Mouse (Mus musculus): ENCODE results near the gene Inhbe.

The Inhbe gene

DNA sequence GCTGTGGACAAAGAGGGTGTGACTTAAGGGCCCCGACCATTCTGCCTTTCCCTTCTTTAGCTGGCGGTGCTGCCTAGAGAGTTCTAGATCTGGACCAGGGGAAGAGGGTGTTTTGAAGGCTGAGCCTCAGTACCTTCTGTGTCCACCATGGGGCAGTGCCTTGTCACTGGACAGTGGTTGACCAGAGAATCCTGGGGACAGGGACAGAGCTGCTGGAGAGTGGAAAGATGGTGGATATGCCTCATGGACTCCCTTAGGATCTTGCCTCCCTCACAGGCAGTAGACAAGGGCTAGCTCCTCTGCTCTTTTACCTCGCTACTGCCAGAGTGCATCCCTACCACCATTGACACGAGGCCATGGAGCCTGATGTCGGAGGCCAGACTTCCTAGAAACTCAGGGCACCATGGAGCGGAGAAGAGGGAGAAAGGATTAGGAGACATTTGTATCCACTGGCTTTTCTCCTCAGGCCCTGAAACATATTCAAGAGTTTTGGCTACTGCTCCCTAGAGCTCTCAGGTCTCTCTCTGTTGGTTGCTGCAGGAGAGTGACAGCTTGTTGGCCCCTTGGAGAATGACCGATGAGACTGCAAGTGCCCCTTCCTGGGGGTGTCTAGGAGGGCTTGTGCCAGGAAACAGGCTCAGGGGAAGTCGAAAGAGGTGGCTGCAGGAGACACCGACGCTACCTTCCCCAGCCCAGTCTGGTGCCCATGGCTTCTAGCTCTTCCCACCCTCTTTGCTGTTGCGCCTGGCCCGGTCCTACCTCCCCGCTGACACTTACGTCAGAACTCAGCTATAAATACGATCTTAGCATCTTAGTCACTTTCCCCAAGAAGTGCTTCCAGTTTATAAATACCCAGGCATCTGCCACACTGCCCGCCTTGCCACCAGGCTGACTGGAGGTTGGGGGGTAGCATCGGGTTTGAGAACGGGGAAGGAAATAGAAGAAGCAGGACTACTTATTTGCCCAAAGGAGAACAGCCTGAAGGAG, at the start of gene Inhbe:
Inhbe (minus strand) TSS at position 503 of the 987 bp plus-strand sequence.
- no peak for DNase-seq (ENCODE audit: low spot score)

DNA sequence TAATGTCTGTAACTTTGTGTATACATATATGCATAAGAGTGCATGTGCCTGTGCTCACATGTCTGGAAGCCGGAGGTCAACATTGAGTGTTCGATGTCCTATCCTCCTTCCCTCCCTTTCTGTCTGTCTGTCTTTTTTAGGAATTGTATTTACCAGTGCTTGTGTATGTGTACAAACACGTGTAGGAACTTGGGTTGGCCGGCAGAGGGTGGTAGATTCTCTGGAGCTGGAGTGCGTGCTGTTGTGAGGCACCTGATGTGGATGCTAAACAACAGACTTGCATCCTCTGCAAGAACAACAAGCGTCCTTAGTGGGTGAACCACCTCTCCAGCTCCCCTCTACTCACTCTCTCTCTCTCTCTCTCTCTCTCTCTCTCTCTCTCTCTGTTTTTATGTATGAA, 37.6 kb upstream of the Inhbe start:
- no peak for DNase-seq (ENCODE audit: low spot score)

DNA sequence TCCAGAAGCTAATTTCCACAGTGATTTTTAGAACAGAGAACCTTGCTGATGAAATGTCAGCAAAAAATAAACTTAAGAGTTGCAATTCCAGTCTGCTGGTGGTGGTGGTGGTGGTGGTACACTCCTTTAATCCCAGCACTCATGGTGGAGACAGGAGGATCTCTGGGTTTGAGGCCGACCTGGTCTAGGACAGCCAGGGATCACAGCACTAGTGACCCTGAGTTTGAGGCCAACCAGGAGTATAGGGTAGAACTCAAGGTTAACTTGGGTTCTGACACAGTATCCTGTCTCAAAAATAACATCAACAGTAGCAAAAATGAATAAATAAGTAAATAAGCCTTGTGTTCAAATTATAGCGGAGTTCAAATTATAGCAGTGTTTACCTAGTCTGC, 27.5 kb upstream of the Inhbe start:
- no peak for DNase-seq (ENCODE audit: low spot score)

DNA sequence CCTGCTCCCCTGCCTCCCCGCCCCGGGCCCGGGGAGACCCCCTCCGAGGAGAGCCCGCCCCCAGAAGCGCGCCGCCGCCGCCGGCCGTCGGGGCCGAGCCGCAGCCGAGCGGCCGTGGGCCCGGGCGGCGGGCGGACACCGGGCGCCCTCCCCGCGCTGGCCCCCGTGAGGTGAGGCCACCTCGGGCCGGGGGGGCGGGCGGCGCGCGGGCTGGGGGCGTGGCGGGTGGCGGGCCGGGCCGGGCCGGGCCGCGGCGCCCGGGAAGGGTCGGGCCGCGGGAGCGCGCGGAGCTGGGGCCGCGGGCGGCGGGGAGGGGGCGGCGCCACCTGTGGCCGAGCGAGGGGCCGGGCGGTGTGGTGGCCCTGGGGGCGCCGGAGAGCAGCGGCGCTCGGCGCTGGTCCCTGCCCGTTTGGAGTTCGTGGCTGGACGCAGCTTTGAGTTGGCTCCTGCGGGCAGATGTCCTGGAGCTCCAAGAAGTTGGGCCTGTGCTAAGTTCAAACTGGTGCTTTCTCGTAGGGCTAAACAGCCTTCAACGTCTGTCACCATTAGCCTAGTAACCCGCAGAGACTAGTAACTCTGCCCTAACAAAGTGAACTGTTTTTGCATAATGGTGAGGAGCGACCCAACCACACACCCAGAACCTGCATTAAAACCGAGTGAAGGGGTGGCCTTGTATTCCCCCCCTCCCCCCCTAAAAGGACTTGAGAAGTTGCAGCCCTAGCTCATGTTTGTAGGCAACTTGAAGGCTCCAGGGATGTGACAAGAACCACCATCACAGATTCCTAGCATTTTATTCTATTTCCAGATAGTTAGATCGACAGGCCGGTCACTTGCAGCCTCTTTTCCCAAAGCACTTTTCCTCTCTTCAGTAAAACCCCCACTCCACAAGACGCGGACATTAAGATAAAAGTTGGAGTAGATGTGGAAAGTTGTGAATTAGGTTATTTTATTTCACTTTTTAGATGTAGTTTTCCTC, 26.8 kb upstream of the Inhbe start:
- peak; percentile 82 for DNase-seq (ENCODE audit: low spot score)

DNA sequence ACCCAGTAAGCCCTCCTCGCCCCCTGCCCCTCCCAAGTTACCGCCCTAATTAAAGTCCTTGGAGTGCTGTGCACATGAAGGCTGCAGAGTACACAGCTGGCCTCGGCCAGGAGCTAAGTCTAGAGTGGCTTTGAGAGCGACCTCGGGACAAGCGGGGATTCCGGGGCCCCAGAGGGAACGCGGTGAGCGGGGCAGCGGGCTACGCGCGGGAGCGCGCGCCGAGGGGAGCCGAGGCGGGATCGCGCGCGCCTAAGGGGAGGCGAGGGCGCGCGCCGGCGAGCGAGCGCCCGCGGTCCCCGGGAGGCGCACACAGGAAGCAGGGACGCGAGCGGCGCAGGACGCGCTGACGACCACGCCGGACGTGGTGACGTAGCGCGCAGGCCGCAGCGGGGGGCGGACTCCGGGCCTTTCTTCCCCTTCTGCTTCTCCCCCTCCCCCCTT, 26.1 kb upstream of the Inhbe start, which contains the start of gene R3hdm2:
R3hdm2 (plus strand) TSS at position 77 of the 441 bp plus-strand sequence.
- DNase-seq (ENCODE audit: low spot score): peak; percentile 92

DNA sequence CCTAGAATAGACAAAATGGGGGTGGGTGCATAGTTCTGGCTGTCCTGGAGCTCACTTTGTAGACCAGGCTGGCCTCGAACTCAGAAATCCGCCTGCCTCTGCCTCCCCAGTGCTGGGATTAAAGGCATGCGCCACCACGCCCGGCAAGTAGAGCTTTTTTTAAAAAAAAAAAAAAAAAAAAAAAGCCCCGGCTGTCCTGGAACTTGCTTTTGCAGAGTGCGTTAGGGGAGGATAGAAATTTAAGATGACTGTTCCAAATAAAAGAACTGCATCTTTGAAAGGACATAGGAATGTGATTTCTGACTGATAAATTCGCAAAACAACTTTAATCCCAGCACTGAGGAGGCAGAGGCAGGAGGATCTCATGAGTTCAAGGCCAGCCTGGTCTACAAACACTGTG, 25.4 kb upstream of the Inhbe start:
- no peak for DNase-seq (ENCODE audit: low spot score)

DNA sequence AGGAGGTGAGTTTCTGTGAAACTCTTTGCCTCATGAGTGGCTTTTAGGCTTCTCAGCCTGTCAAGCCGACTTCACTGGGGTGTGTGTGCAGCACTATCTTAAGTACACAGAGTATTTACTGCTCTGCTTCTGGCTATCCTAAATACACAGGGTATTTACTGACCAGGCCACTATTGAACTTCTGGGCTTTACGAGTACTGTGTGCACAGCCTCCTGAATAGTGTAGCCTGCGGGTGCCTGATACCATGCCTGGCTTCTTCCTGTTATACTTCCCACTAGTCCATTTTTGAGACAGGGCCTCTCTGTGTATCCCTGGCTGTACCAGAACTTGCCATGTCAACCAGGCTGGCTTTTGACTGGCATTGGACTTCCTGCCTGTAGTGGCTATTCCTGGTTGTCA, 23.5 kb upstream of the Inhbe start:
- DNase-seq (ENCODE audit: low spot score): no peak

DNA sequence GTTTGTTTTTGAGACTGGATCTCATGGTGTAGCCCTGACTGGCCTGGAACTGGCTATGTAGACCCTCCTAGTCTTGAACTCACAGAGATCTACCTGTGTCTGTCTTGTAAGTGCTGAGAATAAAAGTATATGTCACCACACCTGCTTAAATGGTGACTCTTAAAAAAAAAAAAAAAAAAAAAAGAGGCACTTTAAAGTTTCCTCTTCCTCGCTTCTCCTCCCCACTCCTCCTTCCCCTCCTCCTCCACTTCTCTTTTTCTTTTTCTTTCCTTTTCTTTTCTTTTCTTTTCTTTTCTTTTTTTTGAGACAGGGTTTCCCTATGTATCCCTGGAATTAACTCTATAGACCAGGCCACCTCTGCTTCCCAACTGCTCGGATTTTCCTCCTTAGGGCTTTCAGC, 16.8 kb upstream of the Inhbe start:
- no peak for DNase-seq (ENCODE audit: low spot score)

DNA sequence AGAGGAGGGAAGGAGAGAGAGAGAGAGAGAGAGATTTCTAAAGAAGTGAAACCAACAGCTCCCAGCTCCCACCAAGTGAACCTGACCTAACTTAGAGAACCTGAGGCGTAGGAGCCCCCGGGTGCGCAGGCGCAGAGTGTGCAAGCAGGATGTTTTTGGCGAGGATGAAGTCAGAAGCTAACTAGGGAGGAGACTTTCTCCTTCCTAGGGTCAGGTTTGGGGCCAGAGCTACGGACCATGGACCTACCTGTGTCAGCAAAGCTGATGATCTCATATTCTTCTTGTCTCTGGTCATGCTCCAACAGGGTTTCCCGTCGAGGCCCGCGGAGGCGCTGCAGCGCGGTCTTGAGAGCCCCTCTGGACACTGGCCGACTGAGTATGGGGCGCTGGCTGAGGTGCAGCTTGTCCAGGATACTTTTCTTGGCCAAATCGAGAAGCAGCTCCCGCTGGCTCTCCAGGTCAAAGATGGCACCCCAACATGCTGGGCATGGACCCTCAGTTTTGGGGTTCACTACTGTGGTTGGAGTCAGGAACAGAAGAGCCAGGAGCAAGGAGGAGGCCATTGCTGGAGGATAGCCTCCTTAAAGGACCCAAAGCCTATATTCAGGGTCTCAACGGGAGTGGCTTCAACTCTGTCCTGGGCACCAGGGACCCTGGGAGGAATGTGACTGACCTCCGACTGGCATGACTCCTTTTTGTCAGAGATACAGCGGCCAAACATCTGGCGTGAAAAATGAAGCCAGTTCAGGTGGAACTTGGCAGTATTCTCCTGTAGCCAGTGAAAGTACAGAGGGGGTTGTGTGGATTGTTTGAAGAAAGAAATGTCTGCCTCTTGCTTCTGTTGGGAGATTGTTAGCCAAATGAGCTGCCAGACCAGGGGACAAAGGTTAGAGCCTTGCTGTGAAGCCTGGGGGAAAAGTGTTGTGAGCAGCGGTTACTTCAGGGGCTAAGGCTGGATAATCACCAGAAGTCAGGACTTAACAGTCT, 15.9 kb upstream of the Inhbe start, which contains the start of gene Inhbc:
Inhbc (minus strand) TSS at position 598 of the 987 bp plus-strand sequence.
- no peak for DNase-seq (ENCODE audit: low spot score)

DNA sequence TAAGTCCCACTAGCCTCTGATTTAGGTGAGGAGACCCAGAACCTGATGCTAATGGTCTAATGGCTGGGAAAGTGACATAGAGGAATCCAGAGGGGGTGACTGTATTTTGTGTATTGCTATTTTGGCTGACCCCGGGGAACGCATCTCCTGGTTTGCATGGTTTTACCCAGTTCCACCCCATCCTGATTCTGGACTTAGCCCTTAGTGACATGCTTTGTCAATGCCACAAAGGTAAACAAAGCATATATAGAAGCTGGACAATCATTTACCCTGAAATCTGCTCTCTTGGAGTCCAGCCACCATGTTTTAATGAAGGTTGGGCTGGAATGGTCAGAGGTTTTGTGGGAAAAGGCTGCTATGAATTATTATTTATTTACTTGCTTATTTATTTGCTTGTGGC, 14.1 kb upstream of the Inhbe start:
- DNase-seq (ENCODE audit: low spot score): no peak

DNA sequence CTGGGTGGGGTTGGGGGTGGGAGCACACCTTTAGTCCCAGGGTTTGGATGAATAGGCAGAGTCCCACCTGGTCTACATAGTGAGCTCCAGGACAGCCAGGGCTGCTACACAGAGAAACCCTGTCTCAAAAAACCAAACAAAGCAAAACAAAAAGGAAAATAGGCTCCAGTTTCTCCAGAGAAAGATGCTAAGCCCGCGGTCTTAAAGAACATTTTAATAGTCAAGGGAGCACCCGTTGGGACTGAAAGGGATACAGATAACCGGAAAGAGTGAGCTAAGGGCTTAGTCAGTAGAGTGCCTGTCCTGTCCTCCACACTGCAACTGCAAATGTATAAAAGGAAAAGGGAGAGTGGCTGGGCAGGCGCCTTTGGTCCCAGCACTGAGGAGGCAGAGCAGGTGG, 12.9 kb upstream of the Inhbe start:
- no peak for DNase-seq (ENCODE audit: low spot score)

DNA sequence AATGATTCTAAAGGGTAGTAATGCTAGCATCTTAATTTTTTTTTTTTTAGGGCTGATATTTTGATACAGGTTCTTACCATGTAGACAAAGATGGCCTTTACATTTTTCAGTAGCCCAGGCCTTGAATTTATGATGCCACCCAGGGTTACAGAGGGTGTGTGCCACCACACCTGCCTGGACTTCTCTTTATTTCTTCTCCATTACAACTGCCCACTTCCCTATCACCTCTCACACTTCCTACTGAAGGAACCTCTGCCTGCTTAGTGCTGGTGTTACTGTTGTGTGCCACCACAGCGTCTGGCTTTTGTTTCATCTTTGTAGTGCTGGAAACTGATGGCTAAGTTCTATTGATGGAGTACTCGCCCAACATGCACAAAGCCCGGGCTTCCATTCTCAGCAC, 6.5 kb upstream of the Inhbe start:
- no peak for DNase-seq (ENCODE audit: low spot score)

DNA sequence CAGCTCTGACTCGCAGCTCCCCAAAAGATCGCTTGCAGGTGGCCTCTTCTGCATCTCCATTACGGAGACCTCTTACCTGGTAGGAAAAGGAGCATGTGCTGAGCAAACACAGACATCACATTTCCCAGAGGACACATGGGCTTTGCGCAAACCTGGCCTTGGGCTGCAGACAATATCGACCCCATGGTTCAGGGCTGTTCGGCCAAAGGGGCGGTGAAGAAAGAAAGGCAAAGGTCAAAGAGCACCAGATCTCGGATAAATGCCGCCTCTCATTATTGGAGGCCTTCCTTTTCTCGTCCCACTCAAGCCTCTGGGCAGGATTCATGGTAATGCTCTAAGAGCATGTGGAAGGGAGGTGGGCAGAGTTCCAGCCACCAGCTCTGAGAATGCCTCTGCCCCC, 1.1 kb upstream of the Inhbe start:
- DNase-seq (ENCODE audit: low spot score): no peak

DNA sequence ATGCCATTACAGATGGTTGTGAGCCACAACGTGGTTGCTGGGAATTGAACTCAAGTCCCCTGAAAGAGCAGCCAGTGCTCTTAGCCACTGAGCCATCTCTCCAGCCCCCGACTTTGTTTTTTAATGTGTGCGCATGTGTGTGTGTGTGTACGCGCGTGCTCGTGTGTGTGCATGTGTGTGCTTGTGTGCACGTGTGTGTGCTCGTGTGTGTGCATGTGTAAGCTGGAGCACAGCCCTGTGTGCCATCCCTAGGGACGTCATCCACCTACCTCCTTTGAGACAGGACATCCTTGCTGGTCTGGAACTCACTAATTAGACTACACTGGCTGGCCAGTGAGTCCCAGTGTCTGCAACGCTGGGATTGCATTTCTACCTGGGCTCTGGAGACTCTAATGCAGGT, 1.4 kb downstream of the Inhbe start:
- no peak for DNase-seq (ENCODE audit: low spot score)

DNA sequence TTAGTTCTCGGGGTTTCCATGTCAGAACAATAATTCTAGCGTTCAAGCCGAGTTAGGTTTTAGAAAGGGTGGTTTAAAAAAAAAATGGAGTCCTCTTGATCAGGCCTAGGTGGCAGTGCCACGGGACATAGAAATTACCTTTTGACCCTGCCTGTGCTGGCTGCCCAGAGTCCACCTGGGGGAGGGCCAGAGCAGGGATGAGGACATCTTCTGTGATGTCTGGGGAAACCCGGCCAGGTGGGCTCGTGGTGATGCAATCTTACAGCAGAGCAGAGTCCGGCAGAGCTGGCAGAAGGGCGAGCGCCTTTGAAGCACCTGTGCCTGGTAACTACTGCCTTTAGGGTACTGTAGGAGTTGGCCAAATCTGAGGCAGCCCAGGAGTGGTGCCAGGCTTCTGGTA, 2.0 kb downstream of the Inhbe start:
- DNase-seq (ENCODE audit: low spot score): no peak

DNA sequence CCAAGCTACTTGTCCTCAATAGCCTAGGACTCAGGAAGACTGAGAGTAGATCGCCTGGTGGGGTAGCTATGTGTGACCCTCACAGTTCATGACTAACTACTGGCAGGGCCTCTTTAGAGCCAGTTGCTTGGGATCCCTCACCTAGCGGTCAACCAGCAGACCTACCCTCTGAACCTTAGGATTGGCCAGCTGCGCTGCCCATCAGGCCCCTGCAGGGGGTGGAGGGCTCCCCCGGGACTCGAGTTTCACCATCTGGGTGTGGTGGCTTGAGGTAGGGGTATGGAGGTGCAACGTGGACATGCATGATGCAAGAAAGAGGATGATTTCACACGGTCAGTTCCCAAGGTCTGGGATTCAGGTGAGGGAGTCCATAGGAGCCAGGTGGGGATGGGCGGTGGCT, 2.5 kb downstream of the Inhbe start:
- DNase-seq (ENCODE audit: low spot score): no peak

DNA sequence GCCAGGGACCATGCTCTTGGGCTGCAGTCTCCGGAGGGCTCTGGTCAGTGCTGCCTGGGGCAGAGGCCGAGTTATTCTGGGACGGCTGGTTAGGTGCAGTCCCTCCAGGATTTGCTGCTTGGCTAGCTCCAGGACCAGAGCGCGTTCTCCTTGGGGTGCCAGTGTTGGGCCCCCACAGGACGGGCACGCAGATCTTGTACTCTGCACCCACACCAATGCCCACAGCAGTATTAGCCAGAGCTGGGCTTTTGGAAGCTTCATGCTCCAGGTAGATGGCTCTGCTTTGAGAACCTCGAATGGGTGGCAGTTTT, 3.0 kb downstream of the Inhbe start:
- no peak for DNase-seq (ENCODE audit: low spot score)

DNA sequence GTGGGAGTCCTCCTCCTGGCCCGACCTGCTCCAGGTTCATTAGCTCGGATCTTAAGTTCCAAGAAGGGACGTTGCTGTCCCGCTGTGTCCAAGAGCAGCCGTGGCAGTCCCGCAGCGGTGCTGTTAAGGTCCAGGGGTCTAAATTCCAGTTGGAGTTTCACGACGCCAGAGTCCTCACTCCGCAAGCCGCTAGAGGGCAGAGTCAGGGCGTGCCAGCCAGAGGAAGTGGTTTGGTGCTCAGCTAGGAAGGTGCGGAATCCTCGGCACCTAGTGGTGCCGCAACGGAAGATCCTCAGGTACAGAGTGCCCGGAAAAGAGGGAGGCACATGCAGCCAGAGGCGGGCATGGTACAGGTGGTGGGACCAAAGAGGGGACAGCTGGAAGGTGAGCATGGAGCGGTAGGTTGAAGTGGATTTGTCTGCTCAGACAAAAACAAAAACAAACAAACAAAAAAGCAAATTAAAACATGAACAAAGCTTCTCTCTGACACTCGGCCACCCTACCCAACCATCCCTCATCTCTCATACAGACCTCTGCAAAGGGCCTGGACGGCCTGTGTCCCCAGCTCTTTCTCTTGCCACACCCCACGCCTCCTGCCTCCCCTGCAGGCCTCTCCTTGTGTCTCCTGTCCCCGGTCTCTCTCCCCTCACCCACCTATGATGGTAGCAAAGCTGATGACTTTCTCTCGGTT, 3.5 kb downstream of the Inhbe start:
- DNase-seq (ENCODE audit: low spot score): peak; percentile 83

DNA sequence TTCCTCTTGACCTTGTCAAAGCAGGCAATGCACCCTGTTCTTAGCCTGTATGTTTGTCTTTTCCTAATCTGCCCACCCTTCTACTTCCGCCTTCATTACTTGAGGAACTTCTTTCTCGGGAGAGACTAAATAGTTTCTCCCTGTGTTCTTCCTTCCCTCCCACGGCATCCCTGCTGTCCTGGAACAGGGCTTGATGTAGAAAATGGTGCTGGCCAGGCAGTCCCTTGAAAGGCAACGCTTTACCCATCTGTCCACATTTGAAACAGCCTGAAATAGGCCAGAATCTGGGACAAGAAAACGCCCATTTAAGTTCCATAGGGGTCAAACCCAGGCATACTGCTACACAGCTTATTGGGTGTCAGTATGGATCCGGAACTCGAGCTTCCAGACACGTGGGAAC, 4.4 kb downstream of the Inhbe start:
- no peak for DNase-seq (ENCODE audit: low spot score)

DNA sequence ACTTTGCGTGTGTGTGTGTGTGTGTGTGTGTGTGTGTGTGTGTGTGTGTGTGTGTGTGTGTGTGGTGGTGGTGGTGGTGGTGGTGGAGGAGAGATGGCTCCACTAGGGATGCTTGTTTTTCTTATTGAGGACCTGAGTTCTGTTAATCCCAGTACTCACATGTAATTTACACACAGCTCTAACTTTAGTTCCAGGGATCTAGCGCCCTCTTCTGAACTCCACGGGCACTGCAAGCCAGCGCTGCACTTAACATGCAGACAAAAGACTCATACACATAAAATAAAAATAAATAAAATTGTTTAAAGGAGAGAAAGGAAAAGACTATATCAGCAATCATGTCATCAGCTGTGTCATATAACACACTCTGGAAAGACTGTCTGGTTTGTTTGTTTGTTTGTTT, 5.3 kb downstream of the Inhbe start:
- DNase-seq (ENCODE audit: low spot score): peak; percentile 64

DNA sequence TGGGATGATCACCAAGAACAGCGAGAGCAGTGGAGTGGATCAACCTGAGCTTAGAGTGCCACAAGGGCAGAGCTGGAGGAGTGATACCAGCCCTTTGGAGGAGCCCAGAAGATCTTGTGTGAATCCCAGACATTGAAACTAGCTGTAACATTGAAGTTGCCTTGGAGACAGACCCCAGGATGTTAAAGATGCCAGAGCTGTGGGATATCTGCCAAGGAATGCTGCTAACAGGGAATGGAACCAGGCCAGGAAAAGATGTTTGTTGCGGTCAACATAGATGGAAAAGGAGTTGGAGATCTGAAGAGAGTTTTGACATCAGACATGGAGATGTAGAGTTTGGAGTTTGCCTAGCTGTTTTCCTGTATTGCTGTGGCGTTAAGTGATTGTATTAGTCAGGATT, 8.0 kb downstream of the Inhbe start:
- DNase-seq (ENCODE audit: low spot score): no peak
